Mouse (Mus musculus) CH12.LX (cell line): ENCODE results near the gene Ank2.

Experiments used
- CHD2 ChIP-seq: IDR thresholded peaks from 2 replicates; pipeline ENCODE4 v1.6.1; 2011; ENCODE audit warnings: low read length, improper control_type of control experiment
- CTCF ChIP-seq, 2 experiments: IDR thresholded peaks in 1 of 2; conservative IDR thresholded peaks in 1 of 2; 2 replicates each; pipeline ENCODE4 v1.5.1; 2011 to 2012; ENCODE audit warnings: low read depth in 2 of 2, low read length in 2 of 2, improper control_type of control experiment in 1 of 2, inconsistent platforms in 1 of 2, mild to moderate bottlenecking in 1 of 2, moderate library complexity in 1 of 2
- ELF1 ChIP-seq: IDR thresholded peaks from 2 replicates; pipeline ENCODE4 v1.6.1; 2014; ENCODE audit warnings: low read depth, mild to moderate bottlenecking, inconsistent platforms, low read length, improper control_type of control experiment
- EP300 ChIP-seq: IDR thresholded peaks from 2 replicates; pipeline ENCODE4 v1.6.1; 2011; ENCODE audit warnings: low read length, improper control_type of control experiment
- JUND ChIP-seq: conservative IDR thresholded peaks from 2 replicates; pipeline ENCODE4 v1.6.1; 2011; ENCODE audit warnings: low read depth, low read length, improper control_type of control experiment
- MAFK ChIP-seq: IDR thresholded peaks from 2 replicates; pipeline ENCODE4 v1.6.1; 2011; ENCODE audit warnings: low read length, improper control_type of control experiment; ENCODE audit not compliant: insufficient replicate concordance
- MEF2A ChIP-seq: IDR thresholded peaks from 2 replicates; pipeline ENCODE4 v1.6.1; 2014; ENCODE audit warnings: low read depth, mild to moderate bottlenecking, inconsistent platforms, low read length, improper control_type of control experiment, borderline replicate concordance
- NELFE ChIP-seq: IDR thresholded peaks from 2 replicates; pipeline ENCODE4 v1.6.1; 2011; ENCODE audit warnings: low read depth, low read length, improper control_type of control experiment
- POLR2A ChIP-seq: IDR thresholded peaks from 2 replicates; pipeline ENCODE4 v1.6.1; 2011; ENCODE audit warnings: low read depth, mild to moderate bottlenecking, improper control_type of control experiment, low read length
- POLR2AphosphoS2 ChIP-seq: IDR thresholded peaks from 2 replicates; pipeline ENCODE4 v1.6.1; 2011; ENCODE audit warnings: low read depth, low read length, improper control_type of control experiment
- RCOR1 ChIP-seq: conservative IDR thresholded peaks from 2 replicates; pipeline ENCODE4 v1.6.1; 2012; ENCODE audit warnings: low read depth, mild to moderate bottlenecking, inconsistent platforms, low read length, improper control_type of control experiment
- TBP ChIP-seq: conservative IDR thresholded peaks from 2 replicates; pipeline ENCODE4 v1.6.1; 2011; ENCODE audit warnings: low read depth, low read length, improper control_type of control experiment
- ZKSCAN1 ChIP-seq: IDR thresholded peaks from 2 replicates; pipeline ENCODE4 v1.6.1; 2012; ENCODE audit warnings: low read depth, inconsistent platforms, low read length, improper control_type of control experiment, borderline replicate concordance
- ZMIZ1 ChIP-seq: IDR thresholded peaks from 2 replicates; pipeline ENCODE4 v1.6.1; 2012; ENCODE audit warnings: low read depth, mild to moderate bottlenecking, inconsistent platforms, low read length, improper control_type of control experiment

- no peak for TF ChIP-seq ZKSCAN1
- TF ChIP-seq ELF1, result no peak
- no peak for TF ChIP-seq NELFE
- no peak for TF ChIP-seq POLR2A
- TF ChIP-seq TBP, result no peak
- no peak for TF ChIP-seq ZMIZ1
- TF ChIP-seq CTCF (conservative IDR thresholded peaks at IDR 0.05 in 1 of 2, IDR thresholded peaks at IDR 0.05 in 1 of 2; ENCODE audit: low read depth in 2 of 2, low read length in 2 of 2), result no peak
- TF ChIP-seq CHD2, result no peak
- peak; percentile 98 for TF ChIP-seq MAFK
- TF ChIP-seq EP300, result no peak
- TF ChIP-seq MEF2A, result no peak
- TF ChIP-seq JUND, result no peak
- TF ChIP-seq POLR2AphosphoS2, result no peak
- TF ChIP-seq RCOR1, result no peak
Measured at GRCm38 (mm10) chr3:127281390-127281789, 217.8 kb downstream of the Ank2 start.
